Mouse (Mus musculus) limb, embryonic 14.5 days (tissue): ENCODE results near the gene Sfxn3. TPM values are rescaled to one million over a fixed set of nuclear protein-coding genes. Genes with fewer than 3 reads are reported as not detected.

Source experiments
- ATAC-seq: fragments of 200-750 bp; cut with Nextera tagmentation; 2 replicates; pipeline ENCODE4 v1.8.0; 2017; ENCODE audit warnings: low read depth, moderate number of reproducible peaks, moderate TSS enrichment; ENCODE audit not compliant: low FRiP score
- DNase-seq: peaks from one replicate; pipeline ENCODE4 v3.0.0-alpha.2; 2015; ENCODE audit warnings: low spot score
- H3K27ac ChIP-seq: fragments of 300-500 bp; sonication (generic); replicated peaks from 2 replicates; pipeline ENCODE4 v1.5.1; 2014; ENCODE audit warnings: low read depth, mild to moderate bottlenecking, low read length, moderate library complexity, mixed read lengths
- H3K27me3 ChIP-seq: fragments of 300-500 bp; sonication (generic); 2 replicates; pipeline ENCODE4 v1.6.1; 2014; ENCODE audit warnings: low read length, mixed read lengths; ENCODE audit not compliant: control insufficient read depth, insufficient read depth
- H3K36me3 ChIP-seq: fragments of 300-500 bp; sonication (generic); 2 replicates; pipeline ENCODE4 v1.6.1; 2014; ENCODE audit warnings: mild to moderate bottlenecking, low read length, moderate library complexity, mixed read lengths; ENCODE audit not compliant: control insufficient read depth, insufficient read depth
- H3K4me1 ChIP-seq: fragments of 300-500 bp; sonication (generic); 2 replicates; pipeline ENCODE4 v1.6.1; 2014; ENCODE audit warnings: antibody characterized with exemption, low read length, mixed read lengths; ENCODE audit not compliant: control insufficient read depth, insufficient read depth
- H3K4me2 ChIP-seq: fragments of 300-500 bp; sonication (generic); replicated peaks from 2 replicates; pipeline ENCODE4 v1.6.1; 2014; ENCODE audit warnings: low read depth, mild to moderate bottlenecking, low read length, moderate library complexity; ENCODE audit not compliant: severe bottlenecking
- H3K4me3 ChIP-seq: fragments of 300-500 bp; sonication (generic); replicated peaks from 2 replicates; pipeline ENCODE4 v1.5.1; 2014; ENCODE audit warnings: low read length
- H3K9ac ChIP-seq: fragments of 300-500 bp; sonication (generic); 2 replicates; pipeline ENCODE4 v1.6.1; 2014; ENCODE audit warnings: mild to moderate bottlenecking, low read depth, low read length, moderate library complexity; ENCODE audit not compliant: severe bottlenecking
- H3K9me3 ChIP-seq: fragments of 300-500 bp; sonication (generic); 2 replicates; pipeline ENCODE4 v1.6.1; 2016; ENCODE audit warnings: low read length; ENCODE audit not compliant: control insufficient read depth
- POLR2A ChIP-seq: fragments of 200-500 bp; IDR thresholded peaks from 2 replicates; pipeline ENCODE4 v1.8.0; 2012; ENCODE audit warnings: inconsistent platforms, mild to moderate bottlenecking, moderate library complexity, borderline replicate concordance; ENCODE audit not compliant: insufficient read depth, insufficient read length; ENCODE audit errors: extremely low read depth
- WGBS: fragments of 180-500 bp; shearing (Covaris S2); extraction: QIAGEN DNeasy Blood & Tissue Kit; methylation state at CpG from one replicate; pipeline ENCODE4 v1.1.7; 2014; 5-methylcytosine and 5-hydroxymethylcytosine counted together
- polyA plus RNA-seq, 2 experiments: library from polyadenylated mRNA; depleted of rRNA in 1 of 2; stranded (reverse) in 1 of 2; unstranded in 1 of 2; fragments of >200 nt; fragmentation: Nextera tagmentation in 1 of 2; extraction: Ambion mirVana in 1 of 2; gene quantifications; 2 replicates each; pipeline versions ENCODE4 v1.2.1 to v1.2.3; 2012 to 2014

Gene Sfxn3
- polyA plus RNA-seq, 2 experiments, result 30.5 to 44.9 TPM

- H3K27ac ChIP-seq, result peak within 1 kb of the TSS; percentile 72
- ATAC-seq, result no peak
- 15% methylated on average over 16 of the region's 16 CpGs for WGBS
- DNase-seq, result no peak
- peak within 1 kb of the TSS; percentile 90 for H3K4me2 ChIP-seq
- no peak for TF ChIP-seq POLR2A
- peak within 1 kb of the TSS; percentile 97 for H3K4me3 ChIP-seq
- peaks cover 51% of the 10 kb centered on the region for H3K36me3 ChIP-seq
- peaks cover 11% of the 10 kb centered on the region for H3K4me1 ChIP-seq
- no peaks in the 10 kb centered on the region for H3K27me3 ChIP-seq
- H3K9ac ChIP-seq, result peak within 1 kb of the TSS; percentile 69
- H3K9me3 ChIP-seq, result no peaks in the 10 kb centered on the region
Observed at GRCm38 (mm10) chr19:45005444-45005843, 41.9 kb upstream of the Sfxn3 start, which contains the start of gene Twnk. Gene Twnk, plus strand, starts transcription at chr19:45005663.

GRCm38 (mm10) chr19:45005957-45006712 lies 41.2 kb upstream of the Sfxn3 start, which contains the start of gene Mrpl43:
Gene Mrpl43, minus strand, starts transcription at chr19:45006442.
- peak within 1 kb of the TSS; percentile 69 for H3K9ac ChIP-seq
- TF ChIP-seq POLR2A, result peak; percentile 77; the same call in 1 of the 2 replicates
- peak within 1 kb of the TSS; percentile 90 for H3K4me2 ChIP-seq
- H3K27ac ChIP-seq, result peak within 1 kb of the TSS; percentile 72
- WGBS, result under 1% methylated on average over 61 of the region's 82 CpGs
- no peaks in the 10 kb centered on the region for H3K9me3 ChIP-seq
- H3K4me1 ChIP-seq, result peaks cover 11% of the 10 kb centered on the region
- peak within 1 kb of the TSS; percentile 97 for H3K4me3 ChIP-seq
- DNase-seq (peak; percentile 90), ATAC-seq (peak; percentile 93)
- H3K27me3 ChIP-seq, result no peaks in the 10 kb centered on the region
- H3K36me3 ChIP-seq, result peaks cover 51% of the 10 kb centered on the region

- ATAC-seq (no peak), DNase-seq (no peak)
- no peak for TF ChIP-seq POLR2A
- Histone ChIP-seq H3K27me3 (no peaks in the 10 kb centered on the region), H3K9me3 (no peaks in the 10 kb centered on the region), H3K36me3 (peaks cover 51% of the 10 kb centered on the region), H3K4me3 (peak overlapping the region; percentile 97), H3K4me1 (peaks cover 11% of the 10 kb centered on the region), H3K9ac (peak overlapping the region; percentile 69), H3K27ac (peak overlapping the region; percentile 72), H3K4me2 (peak overlapping the region; percentile 90)
- 39% methylated on average over 17 of the region's 17 CpGs for WGBS
Observed at GRCm38 (mm10) chr19:45007021-45007420, 40.3 kb upstream of the Sfxn3 start.

GRCm38 (mm10) chr19:45007425-45008191 lies 39.7 kb upstream of the Sfxn3 start:
- Histone ChIP-seq H3K4me3 (peak overlapping the region; percentile 97; the same call in 1 of the 2 replicates), H3K9ac (no peak overlapping the region), H3K27ac (no peak overlapping the region), H3K27me3 (no peaks in the 10 kb centered on the region), H3K9me3 (no peaks in the 10 kb centered on the region), H3K4me2 (peak overlapping the region; percentile 90), H3K4me1 (peaks cover 11% of the 10 kb centered on the region), H3K36me3 (peaks cover 47% of the 10 kb centered on the region)
- ATAC-seq, result no peak
- DNase-seq, result no peak
- 94% methylated on average over 20 of the region's 20 CpGs for WGBS
- no peak for TF ChIP-seq POLR2A

- peaks cover 26% of the 10 kb centered on the region for H3K36me3 ChIP-seq
- DNase-seq, result no peak
- no peak overlapping the region for H3K4me3 ChIP-seq
- ATAC-seq, result no peak
- WGBS, result 92% methylated on average over 4 of the region's 4 CpGs
- no peak overlapping the region for H3K9ac ChIP-seq
- TF ChIP-seq POLR2A, result no peak
- peaks cover 27% of the 10 kb centered on the region for H3K4me1 ChIP-seq
- no peak overlapping the region for H3K4me2 ChIP-seq
- no peak overlapping the region for H3K27ac ChIP-seq
- no peaks in the 10 kb centered on the region for H3K9me3 ChIP-seq
- no peaks in the 10 kb centered on the region for H3K27me3 ChIP-seq
Observed at GRCm38 (mm10) chr19:45010646-45011045, 36.7 kb upstream of the Sfxn3 start.
